Mouse (Mus musculus) hindbrain, embryonic 14.5 days (tissue): ENCODE measurements at regions not wholly inside any gene's neighbourhood (a gene's known extent, or its start where the extent isn't known, plus 50 kb on each side); places are given as distances from the start of the nearest gene placed in this dataset.
A peak's percentile ranks its signal among the peaks of the same experiment; 100 is the strongest.

Source experiments
- ATAC-seq: fragments of 200-750 bp; cut with Nextera tagmentation; 2 replicates; pipeline ENCODE4 v1.8.0; 2017; ENCODE audit warnings: moderate number of reproducible peaks, mild to moderate bottlenecking, moderate TSS enrichment, moderate library complexity; ENCODE audit not compliant: low FRiP score
- DNase-seq: peaks from one replicate; pipeline ENCODE4 v3.0.0-alpha.2; 2015; ENCODE audit warnings: low spot score
- H3K27ac ChIP-seq: fragments of 300-500 bp; sonication (generic); 2 replicates; pipeline ENCODE4 v1.5.1; 2014; ENCODE audit warnings: mild to moderate bottlenecking, moderate library complexity
- H3K27me3 ChIP-seq: fragments of 300-500 bp; sonication (generic); 2 replicates; pipeline ENCODE4 v1.6.1; 2014; ENCODE audit warnings: mild to moderate bottlenecking, low read length, mixed read lengths; ENCODE audit not compliant: control insufficient read depth, insufficient read depth
- H3K36me3 ChIP-seq: fragments of 300-500 bp; sonication (generic); replicated peaks from 2 replicates; pipeline ENCODE4 v1.6.1; 2014; ENCODE audit not compliant: control insufficient read depth, insufficient read depth
- H3K4me1 ChIP-seq: fragments of 300-500 bp; sonication (generic); replicated peaks from 2 replicates; pipeline ENCODE4 v1.6.1; 2014; ENCODE audit warnings: antibody characterized with exemption, low read length, mixed read lengths; ENCODE audit not compliant: control insufficient read depth, insufficient read depth
- H3K4me2 ChIP-seq: fragments of 300-500 bp; sonication (generic); replicated peaks from 2 replicates; pipeline ENCODE4 v1.6.1; 2014; ENCODE audit warnings: mild to moderate bottlenecking, moderate library complexity
- H3K4me3 ChIP-seq: fragments of 300-500 bp; sonication (generic); replicated peaks from 2 replicates; pipeline ENCODE4 v1.5.1; 2014; ENCODE audit warnings: mild to moderate bottlenecking, low read length
- H3K9ac ChIP-seq: fragments of 300-500 bp; sonication (generic); 2 replicates; pipeline ENCODE4 v1.6.1; 2014
- H3K9me3 ChIP-seq: fragments of 300-500 bp; sonication (generic); 2 replicates; pipeline ENCODE4 v1.6.1; 2016; ENCODE audit warnings: low read length; ENCODE audit not compliant: control insufficient read depth
- WGBS: fragments of 180-500 bp; shearing (Covaris S2); extraction: QIAGEN DNeasy Blood & Tissue Kit; methylation state at CpG from one replicate; pipeline ENCODE4 v1.1.7; 2014; 5-methylcytosine and 5-hydroxymethylcytosine counted together

DNA sequence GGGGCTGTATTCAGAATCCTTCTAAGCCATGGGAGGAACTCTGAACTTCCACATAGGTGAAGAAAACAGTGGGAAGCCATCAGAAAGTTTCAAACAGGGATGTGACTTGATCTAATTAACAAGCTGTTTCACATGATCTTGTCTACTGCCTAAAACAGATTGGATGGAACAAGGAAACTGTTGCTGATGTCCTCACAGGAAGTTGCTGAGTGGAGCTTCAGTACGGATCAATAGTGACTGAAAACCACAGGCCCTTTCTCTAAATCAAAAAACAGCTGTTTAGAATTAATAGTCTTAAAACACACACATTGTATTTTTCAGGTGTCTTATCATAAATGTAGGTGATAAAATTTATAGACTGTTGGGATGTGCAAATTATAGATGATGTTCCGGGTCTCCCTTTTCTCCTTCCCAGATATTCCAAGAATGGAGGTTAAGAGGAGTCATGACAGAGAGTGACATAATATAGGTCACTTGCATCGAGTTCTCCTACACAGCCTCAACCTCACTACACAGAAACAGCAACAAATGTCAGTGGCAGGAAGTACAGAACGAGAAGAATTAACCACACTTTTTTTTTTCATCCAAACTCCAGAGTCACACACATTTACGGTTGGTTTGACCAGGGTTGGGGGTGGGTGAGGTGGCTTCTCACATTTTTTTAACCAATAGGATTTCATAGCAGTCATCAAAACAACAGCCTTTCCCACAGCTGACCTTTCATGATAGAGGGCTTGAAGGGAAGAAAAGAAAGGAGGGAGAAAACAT is 170.4 kb upstream of the Lpp start:
- Histone ChIP-seq H3K4me2 (no peak overlapping the region), H3K9ac (no peak overlapping the region), H3K9me3 (no peaks in the 10 kb centered on the region), H3K27me3 (no peaks in the 10 kb centered on the region), H3K4me1 (peaks cover 5% of the 10 kb centered on the region; the same call in 1 of the 2 replicates), H3K4me3 (no peak overlapping the region), H3K36me3 (no peaks in the 10 kb centered on the region), H3K27ac (no peak overlapping the region)
- no peak for ATAC-seq
- WGBS: 82% methylated on average over 5 of the region's 5 CpGs
- DNase-seq: no peak

DNA sequence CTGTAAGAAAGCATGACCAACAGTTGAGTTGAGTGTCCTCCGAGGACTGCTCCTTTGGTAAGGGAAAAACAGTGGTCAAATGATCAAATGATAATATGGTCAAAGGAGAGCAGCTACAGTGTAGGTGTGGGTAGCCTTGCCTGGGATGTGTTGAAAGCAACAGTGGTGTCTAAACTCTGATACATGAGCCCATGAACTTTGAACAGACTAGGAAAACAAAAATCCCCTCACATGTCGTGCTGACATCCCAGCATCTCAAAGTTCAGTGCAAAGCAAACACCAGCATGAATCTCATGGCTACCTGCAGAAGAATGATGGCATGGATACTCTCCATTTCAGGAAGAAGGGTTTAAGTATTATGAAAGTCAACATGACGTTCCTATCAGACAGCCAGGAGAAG is 171.3 kb upstream of the Lpp start:
- peaks cover 5% of the 10 kb centered on the region; the same call in 1 of the 2 replicates for H3K4me1 ChIP-seq
- ATAC-seq (no peak), DNase-seq (no peak)
- H3K36me3 ChIP-seq: no peaks in the 10 kb centered on the region
- no peak overlapping the region for H3K27ac ChIP-seq
- WGBS: 89% methylated on average over 3 of the region's 3 CpGs
- no peak overlapping the region for H3K9ac ChIP-seq
- no peaks in the 10 kb centered on the region for H3K9me3 ChIP-seq
- no peak overlapping the region for H3K4me3 ChIP-seq
- no peak overlapping the region for H3K4me2 ChIP-seq
- no peaks in the 10 kb centered on the region for H3K27me3 ChIP-seq

DNA sequence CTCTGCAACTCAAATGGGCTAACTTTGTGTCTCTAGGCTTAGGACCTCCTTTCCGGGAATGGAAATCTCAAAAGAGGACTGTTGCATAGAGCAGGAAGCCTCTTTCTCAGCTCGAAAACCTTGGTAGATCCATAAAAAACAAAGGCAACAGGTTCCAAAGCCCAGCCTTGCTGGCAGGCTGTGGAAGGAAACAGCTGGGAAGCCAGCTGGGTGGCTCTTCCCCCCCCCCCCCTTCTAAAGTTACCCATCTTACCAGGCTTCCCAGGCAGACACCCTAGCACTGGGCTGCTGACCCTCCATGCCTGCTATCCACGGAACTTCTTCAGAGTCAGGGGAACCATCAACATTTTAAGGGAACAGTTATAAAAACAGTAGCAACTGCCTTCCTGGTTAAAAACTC is 172.7 kb upstream of the Lpp start:
- Histone ChIP-seq H3K27me3 (no peaks in the 10 kb centered on the region), H3K4me1 (peaks cover 5% of the 10 kb centered on the region; the same call in 1 of the 2 replicates), H3K36me3 (no peaks in the 10 kb centered on the region), H3K9ac (no peak overlapping the region), H3K27ac (no peak overlapping the region), H3K4me2 (no peak overlapping the region), H3K4me3 (no peak overlapping the region), H3K9me3 (no peaks in the 10 kb centered on the region)
- ATAC-seq (no peak), DNase-seq (no peak)
- WGBS: 89% methylated on average over 3 of the region's 3 CpGs

DNA sequence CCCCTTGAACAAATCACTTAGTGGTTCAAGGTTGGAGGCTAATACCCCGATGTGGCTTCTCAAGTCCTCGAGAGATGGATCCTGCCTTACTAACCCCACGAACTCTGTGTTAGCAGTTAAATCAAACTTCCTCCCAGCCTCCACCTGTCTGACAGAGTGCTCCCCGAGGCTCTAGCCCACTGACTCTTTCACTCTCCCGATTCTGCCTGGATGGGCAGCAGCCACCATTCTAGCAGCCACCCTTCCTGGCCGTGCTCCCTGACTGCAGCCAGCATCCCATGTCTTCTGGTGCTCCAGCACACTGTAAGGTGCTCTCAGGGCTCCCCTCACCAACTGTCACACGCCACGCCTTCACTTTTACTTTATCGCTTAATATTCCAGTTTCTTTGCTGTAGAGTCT is 173.6 kb upstream of the Lpp start:
- Histone ChIP-seq H3K4me1 (peaks cover 5% of the 10 kb centered on the region; the same call in 1 of the 2 replicates), H3K4me3 (no peak overlapping the region), H3K36me3 (no peaks in the 10 kb centered on the region), H3K4me2 (no peak overlapping the region), H3K27ac (no peak overlapping the region), H3K9ac (no peak overlapping the region), H3K27me3 (no peaks in the 10 kb centered on the region), H3K9me3 (no peaks in the 10 kb centered on the region)
- DNase-seq (no peak), ATAC-seq (no peak)
- 89% methylated on average over 9 of the region's 9 CpGs for WGBS

DNA sequence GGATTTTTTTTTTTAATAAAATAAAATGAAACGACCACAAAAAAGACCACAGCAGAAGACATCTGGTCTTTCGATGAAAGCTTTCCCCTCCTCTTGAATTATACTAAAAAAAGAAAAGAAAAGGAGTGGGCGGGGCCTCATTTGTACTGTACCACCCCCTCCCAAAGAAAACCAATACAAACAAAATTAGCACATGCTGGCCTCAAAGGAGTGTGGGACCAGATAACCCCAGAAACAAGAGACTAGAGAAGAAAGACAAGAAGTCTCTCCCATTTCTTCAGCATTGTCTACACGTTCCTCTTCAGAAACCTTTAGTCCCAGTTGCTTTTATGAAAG is 174.5 kb upstream of the Lpp start:
- Histone ChIP-seq H3K9ac (no peak overlapping the region), H3K27ac (no peak overlapping the region), H3K4me3 (no peak overlapping the region), H3K4me1 (peaks cover 5% of the 10 kb centered on the region; the same call in 1 of the 2 replicates), H3K27me3 (no peaks in the 10 kb centered on the region), H3K36me3 (no peaks in the 10 kb centered on the region), H3K9me3 (no peaks in the 10 kb centered on the region), H3K4me2 (no peak overlapping the region)
- WGBS: 59% methylated on average over 4 of the region's 4 CpGs
- ATAC-seq (no peak), DNase-seq (no peak)

DNA sequence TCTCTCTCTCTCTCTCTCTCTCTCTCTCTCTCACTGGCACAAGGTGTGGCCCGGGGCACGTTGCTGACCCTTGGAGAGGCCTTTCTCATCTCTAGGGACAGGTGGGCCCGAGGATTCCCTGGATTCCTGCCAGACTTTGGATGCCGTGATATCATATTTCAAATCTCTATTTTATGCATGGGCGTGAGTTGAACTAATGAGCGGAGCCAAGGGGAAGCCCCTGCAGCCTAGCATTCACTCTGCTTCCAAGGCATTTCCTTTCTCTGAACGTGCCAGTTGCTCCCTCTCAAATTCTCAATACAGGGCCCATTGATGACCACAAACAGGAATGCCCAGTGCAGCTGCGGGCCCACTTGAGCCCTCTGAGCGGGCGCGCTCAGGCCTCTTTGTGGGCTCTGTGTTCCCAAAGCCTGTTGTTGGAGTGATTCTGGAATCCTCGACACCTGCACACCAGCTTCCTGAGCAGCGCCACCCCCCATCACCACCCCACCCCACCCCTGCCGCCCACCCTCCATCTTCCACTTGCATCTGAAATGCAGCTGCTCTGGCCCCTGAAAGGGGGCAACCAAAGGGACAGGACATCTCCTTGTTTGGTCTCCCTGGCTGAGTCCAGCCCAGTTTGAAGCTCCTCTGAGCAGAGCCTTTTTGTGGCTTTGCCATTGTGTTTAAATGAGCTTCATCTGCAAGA is 175.0 kb upstream of the Lpp start:
- Histone ChIP-seq H3K9ac (no peak overlapping the region), H3K27ac (no peak overlapping the region), H3K4me1 (peaks cover 5% of the 10 kb centered on the region; the same call in 1 of the 2 replicates), H3K27me3 (no peaks in the 10 kb centered on the region), H3K4me2 (no peak overlapping the region), H3K9me3 (no peaks in the 10 kb centered on the region), H3K4me3 (no peak overlapping the region), H3K36me3 (no peaks in the 10 kb centered on the region)
- DNase-seq (no peak), ATAC-seq (0 out of 2 replicates have a peak, but pooled peaks have one; percentile 37)
- 35% methylated on average over 14 of the region's 14 CpGs for WGBS

DNA sequence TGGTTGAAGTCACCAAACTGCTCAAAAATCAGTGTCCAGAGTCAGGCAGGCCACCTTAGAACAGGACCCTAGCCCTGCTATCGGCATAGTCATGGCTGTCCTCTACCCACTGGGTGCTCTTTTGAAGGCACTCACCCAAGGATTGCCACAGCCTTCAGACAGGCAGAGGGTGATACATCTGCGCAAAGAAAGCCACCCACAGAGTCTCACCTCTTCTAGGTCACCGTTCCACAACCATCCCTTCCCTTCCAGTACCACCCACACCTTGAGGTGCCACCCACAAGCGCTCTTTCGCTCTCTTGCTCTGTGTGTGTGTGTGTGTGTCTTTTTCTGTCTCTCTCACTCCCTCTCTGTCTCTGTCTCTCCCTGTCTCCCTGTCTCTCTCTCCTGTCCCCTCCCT is 176.5 kb upstream of the Lpp start:
- no peak overlapping the region for H3K4me3 ChIP-seq
- H3K9me3 ChIP-seq: no peaks in the 10 kb centered on the region
- DNase-seq (no peak), ATAC-seq (no peak)
- H3K9ac ChIP-seq: no peak overlapping the region
- peaks cover 5% of the 10 kb centered on the region; the same call in 1 of the 2 replicates for H3K4me1 ChIP-seq
- no peaks in the 10 kb centered on the region for H3K27me3 ChIP-seq
- whole genome bisulfite sequencing: 93% methylated on average over 5 of the region's 5 CpGs
- H3K27ac ChIP-seq: no peak overlapping the region
- H3K4me2 ChIP-seq: no peak overlapping the region
- no peaks in the 10 kb centered on the region for H3K36me3 ChIP-seq

DNA sequence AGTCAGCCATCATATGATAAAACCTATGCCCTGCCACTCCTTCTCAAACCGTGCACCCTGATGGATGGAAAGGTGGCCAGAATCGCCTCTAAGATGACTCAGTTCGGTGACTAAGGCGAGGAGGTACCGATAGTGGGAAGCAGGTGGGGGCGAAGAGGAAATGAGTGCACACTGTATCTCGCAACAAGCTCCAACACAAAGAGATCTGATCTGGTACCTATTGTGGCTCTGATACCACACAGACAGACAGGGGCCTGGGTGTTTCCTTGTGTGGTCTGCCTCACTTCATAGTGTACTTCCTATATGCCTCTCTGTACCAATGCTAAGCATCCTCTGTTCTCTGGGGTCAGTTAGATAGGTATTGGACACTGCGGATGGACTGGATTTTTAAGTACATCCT is 178.0 kb upstream of the Lpp start:
- H3K9ac ChIP-seq: no peak overlapping the region
- ATAC-seq (no peak), DNase-seq (no peak)
- no peak overlapping the region for H3K4me2 ChIP-seq
- H3K27me3 ChIP-seq: no peaks in the 10 kb centered on the region
- H3K36me3 ChIP-seq: no peaks in the 10 kb centered on the region
- H3K4me1 ChIP-seq: peaks cover 5% of the 10 kb centered on the region; the same call in 1 of the 2 replicates
- WGBS: 91% methylated on average over 8 of the region's 8 CpGs
- H3K9me3 ChIP-seq: no peaks in the 10 kb centered on the region
- H3K4me3 ChIP-seq: no peak overlapping the region
- H3K27ac ChIP-seq: no peak overlapping the region

DNA sequence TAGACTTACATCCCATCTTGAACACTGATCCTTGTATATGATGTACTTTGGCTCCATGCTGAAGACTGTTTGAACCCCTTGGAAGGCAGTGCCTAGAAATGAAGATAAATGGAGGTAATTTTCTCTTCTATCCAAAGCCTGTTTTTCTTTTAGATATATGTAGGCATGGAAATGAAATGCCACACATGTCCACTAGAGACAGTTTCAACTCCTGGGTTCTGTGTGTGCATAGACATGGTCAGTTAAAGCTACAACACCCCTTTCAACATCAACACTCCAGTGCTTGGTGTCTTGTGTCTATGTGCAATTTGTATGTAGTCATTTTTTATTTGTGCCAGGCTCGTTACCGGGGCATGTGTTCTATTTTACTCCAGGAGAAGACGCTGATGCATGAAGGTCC is 179.7 kb upstream of the Lpp start:
- H3K4me1 ChIP-seq: peaks cover 5% of the 10 kb centered on the region; the same call in 1 of the 2 replicates
- no peak overlapping the region for H3K9ac ChIP-seq
- WGBS: 96% methylated on average over 3 of the region's 3 CpGs
- no peak overlapping the region for H3K27ac ChIP-seq
- ATAC-seq (no peak), DNase-seq (no peak)
- H3K36me3 ChIP-seq: no peaks in the 10 kb centered on the region
- no peaks in the 10 kb centered on the region for H3K27me3 ChIP-seq
- H3K4me2 ChIP-seq: no peak overlapping the region
- no peak overlapping the region for H3K4me3 ChIP-seq
- no peaks in the 10 kb centered on the region for H3K9me3 ChIP-seq
